Mouse (Mus musculus): Measurements from ENCODE around the gene Foxf2.

- no peak for TF ChIP-seq POLR2A (IDR thresholded peaks at IDR 0.05; ENCODE audit: borderline replicate concordance, low read depth, low read length)
- TF ChIP-seq CTCF (IDR thresholded peaks at IDR 0.05; ENCODE audit: low read depth, low read length), result no peak
Measured at GRCm38 (mm10) chr13:31623906-31624860, 1.4 kb upstream of the Foxf2 start.
